Mouse (Mus musculus) retina, postnatal 1 day (tissue): ENCODE measurements at regions not wholly inside any gene's neighbourhood (a gene's known extent, or its start where the extent isn't known, plus 50 kb on each side); places are given as distances from the start of the nearest gene placed in this dataset.
A peak's percentile ranks its signal among the peaks of the same experiment; 100 is the strongest.

Source experiments
- DNase-seq: peaks from one replicate; pipeline ENCODE4 v3.0.0-alpha.2; 2012

DNA sequence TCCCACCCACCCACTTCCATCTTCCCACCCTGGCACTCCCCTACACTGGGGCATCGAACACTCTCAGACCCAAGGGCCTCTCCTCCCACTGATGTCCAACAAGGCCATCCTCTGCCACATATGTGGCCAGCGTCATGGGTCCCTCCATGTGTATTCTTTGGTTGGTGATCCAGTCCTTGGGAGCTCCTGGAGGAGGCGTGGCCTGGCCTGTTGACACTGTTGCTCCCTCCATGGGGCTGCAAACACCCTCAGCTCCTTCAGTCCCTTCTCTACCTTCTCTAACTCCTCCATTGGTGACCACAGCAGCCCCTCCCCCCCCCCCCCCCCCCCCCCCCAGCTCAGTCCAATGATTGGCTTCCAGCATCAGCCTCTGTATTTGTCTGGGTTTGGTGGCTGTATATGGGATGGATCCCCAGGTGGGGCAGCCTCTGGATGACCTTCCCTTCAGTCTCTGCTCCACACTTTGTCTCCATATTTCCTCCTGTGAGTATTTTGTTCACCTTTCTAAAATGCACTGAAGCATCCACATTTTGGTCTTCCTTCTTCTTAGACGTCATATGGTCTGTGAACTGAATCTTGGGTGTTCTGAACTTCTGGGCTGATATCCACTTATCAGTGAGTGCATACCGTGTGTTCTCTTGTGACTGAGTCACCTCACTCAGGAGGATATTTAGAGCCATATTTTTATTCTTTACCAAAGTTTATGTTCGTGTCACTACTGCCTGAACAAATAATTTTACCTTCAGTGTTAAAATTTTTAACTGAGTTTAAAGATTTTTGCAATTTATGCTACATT, 82.1 kb upstream of the Tnp1 start:
- no peak for DNase-seq

DNA sequence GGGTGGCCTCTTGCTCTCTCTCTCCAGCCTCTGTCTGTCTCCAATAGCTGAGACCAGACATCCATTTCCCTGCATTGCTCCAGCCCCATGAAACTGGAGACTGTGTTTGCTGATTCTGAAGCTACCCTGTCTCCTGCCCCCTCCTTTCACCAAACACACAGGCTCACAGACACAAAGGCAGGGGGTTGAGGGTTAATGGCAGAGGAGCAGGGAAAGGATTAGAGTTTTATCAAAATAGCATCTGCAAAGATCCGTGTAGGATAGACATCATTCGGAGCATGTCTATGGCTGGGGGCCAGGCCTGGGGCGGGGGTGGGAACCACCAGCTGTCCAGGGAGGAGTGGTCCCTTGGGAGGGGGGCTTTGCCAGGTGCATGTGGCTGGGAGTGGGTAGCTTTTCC, 73.9 kb upstream of the Tnp1 start:
- DNase-seq, result peak; percentile 13

DNA sequence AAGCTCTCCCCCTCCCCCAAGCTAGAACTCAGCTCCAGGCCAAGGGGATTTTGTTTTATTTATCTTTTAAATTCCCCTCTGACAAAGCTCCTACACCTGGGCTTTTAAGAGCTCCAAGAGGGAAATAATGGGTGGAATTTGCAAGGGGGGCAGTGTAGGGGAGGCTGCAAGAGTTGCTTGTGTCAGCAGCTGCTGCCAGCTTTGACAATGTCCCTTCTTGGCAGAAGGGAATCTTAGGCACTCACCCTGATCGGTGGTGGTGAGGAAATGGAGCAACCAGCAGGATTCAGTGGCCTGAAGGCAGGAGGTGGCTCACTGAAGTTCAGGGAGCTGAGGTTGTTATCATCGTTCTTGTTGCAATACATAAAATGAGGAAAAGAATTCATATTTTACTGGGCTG, 72.8 kb upstream of the Tnp1 start:
- DNase-seq, result no peak

DNA sequence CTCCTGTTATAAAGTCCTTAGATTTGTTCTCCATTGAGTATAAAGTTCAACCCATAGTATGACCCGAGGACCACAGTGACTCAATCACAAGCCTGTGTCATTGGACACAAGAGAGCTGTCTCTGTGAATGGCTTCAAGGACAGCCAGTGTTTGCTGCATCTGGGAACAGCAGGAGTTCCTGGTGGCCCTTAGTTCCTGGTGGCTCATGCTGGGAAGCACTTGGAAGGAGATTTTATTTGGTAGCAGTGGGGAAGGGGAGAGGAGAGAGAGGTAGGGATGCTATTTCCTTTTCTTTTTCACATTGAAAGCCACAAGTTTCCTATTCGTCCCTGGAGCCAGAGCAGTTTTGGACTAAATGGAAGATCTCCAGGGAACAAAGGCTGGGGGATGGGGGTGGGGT, 69.2 kb upstream of the Tnp1 start:
- DNase-seq, result no peak

DNA sequence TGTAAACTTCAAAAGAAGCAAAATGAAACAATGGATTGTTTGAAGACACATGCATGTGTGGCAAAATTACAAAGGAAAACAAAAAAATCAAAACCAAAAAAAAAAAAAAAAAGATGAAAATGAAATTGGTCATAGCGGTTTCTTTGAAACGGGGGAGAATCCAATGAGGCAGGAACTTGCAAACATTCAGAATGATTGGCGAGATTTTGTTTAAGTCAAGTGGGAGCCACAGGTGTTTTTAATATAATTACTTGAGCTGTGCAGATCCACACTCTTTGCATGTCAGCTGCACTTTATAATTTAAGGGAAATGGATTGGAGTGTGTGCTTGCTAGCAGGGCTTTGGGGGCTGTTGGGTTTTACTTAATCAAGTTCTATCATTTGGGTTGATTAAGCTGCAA, 67.7 kb upstream of the Tnp1 start:
- no peak for DNase-seq

DNA sequence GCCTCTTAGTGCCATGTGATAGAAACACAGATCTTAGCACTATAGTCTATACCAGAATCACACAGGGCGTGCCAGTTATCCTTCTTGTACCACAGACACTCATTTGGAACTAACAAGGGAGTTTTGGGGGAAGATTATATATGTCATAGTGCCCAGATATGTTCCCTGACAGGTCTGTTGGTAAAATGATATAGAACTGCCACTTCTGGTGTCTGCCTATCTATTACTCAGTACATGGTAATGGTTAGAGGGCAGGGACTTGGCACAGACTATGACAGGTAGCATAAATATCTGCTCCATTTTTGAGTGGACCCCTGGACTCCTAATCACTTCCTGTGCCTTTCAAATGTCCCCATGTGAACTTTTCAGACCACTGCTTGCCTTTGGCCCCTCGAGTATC, 63.8 kb upstream of the Tnp1 start:
- no peak for DNase-seq

DNA sequence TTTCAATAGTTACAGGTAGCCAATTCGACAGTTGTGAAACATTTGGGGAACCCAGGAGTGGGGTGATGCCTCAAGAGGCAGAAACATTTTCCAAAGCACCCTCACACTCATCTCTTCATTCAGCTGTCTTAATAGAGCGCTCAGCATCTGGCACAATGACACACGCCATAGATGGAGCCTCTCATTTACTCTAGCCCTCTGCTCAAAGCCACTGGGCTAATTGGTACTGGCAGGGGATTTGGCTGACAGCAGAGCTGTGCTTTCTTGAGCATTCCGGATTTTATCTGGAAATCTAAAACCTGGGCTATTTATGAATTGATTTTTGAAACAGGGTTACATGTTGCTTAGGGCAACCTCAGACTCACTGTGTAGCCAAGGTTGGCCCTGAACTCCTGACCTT, 61.4 kb upstream of the Tnp1 start:
- DNase-seq, result peak; percentile 66

DNA sequence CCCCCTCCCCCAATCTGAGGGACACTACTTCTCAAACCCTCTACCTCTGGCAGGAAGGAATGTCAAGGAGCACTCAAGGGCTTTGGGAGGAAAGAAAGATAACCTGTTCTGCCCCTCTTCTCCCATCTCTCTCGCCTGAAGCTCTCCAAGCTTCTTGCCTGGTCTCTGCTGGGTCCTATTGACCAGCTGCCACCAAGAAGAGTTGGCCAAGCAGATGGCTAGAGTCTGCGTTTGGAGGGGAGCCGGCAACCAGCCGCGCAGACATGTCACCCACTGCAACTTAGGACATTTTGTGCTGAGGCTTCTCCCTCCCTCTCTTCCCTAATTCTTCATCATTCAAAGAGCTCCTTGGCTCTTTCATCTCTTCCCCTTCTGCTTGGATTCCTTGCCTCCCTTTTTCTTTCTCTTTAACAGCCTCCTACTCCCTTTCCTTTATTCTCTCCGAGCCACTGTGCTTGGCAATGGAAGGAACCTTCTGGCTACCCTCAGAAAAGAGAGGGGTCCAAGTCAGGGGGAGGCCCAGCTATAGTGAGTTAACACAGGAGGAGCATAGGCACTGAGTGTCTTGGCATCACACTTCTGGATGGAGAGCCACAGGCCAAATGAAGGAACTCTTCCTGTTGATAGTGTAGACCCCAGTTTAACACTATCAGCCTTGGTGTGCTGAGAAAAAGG, 60.1 kb upstream of the Tnp1 start:
- no peak for DNase-seq

DNA sequence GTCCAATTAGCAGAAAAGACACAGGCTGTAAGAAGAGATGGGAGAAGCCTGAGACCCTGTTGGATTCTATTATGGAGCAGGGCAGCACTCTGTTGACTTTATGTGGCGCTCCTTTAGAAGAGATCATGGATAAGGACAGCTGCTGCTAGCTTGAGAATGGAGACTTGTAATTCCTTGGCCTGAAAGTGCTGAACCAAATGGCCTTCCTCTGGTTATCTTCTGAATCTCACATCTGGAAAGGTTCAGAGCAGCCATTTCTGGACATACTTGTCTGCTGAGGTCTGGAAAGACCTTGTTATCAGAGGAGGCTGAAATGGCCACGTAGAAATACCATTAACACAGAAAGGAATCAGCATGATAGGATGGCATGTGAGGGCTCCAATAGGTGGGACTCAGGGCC, 59.5 kb upstream of the Tnp1 start:
- no peak for DNase-seq

DNA sequence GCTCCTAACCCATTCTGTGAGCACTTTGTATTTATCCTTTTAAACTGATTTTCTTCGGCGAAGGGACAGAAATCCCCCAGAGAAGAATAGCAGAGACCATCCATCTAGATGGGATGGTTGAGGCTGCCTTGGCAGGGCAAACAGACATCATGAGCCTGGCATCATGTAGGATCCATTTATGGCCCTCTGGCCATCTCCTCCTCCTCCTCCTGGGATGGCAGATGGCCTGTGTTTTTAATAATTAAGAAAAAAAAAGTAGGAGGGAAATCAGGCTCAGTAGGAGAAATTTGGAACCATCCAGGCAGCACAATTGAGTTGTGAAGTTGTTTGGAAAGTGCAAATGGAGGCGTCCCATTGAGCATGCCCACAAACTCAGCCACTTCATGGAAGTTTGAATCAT, 58.8 kb upstream of the Tnp1 start:
- no peak for DNase-seq

DNA sequence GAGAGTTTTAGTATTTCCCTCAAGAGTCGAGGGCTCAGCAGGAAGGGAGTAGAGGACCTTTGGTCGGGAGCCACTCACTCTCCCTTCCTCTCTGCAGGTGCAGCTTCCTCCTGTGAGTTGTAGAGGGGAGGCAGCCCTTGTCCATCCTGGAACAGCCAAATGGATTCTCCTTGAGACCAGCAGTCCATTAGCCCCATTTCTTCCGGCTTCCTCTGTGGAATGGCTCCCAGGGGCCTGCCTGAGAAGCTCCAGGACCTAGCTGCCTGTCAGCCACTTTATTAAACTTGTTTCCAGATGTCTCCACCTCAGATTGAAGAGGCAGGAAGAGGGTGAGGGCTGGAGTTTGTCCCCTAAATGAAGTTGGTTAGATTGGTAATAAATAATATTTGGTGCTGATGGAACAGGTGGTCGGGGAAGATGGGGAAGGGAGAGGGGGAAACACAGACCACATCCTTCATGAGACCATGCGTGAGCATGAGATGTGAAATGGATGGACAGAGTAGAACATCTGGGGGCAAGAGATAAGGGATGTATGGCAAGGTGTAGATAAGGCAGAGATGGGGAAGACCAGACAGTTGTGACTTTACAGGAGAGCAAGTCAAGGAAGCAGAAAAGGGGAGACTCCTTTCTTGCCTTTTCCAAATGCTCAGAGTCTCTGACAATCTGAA, 56.7 kb upstream of the Tnp1 start:
- DNase-seq, result no peak

DNA sequence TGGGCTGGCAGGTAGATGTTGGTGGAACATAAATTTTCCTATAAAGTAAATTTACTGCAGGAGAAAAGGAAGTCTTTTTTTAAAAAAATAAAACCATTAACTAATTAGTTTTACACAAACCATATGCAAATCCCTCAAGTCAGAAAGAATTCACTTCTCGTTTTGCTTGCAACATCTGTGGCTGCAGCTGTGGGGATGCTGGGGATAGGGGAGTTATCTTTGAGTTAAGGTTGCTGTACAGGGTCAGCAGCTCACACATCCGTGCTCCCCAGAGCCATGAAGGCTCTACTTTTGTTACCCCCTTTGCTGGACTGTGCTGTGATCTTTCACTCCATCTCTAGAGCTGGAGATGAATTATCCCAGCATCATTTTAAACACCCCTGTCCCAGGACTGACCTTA, 54.4 kb upstream of the Tnp1 start:
- DNase-seq, result no peak
